Mouse (Mus musculus): ENCODE measurements around the gene Tbxas1. TPM values are rescaled to one million over a fixed set of nuclear protein-coding genes. Genes with fewer than 3 reads are reported as not detected.
A peak's percentile ranks its signal among the peaks of the same experiment; 100 is the strongest.

The Tbxas1 gene
- polyA plus RNA-seq, 1 experiment from 2014 or later: 2.0 TPM

- no peak overlapping the region; the same call in 1 of the 2 replicates for H3K27ac ChIP-seq (ENCODE audit: low read depth, low read length)
- 81% methylated on average over 7 of the region's 7 CpGs for WGBS
- no peak for ATAC-seq (ENCODE audit: low read depth)
- no peak overlapping the region for H3K4me2 ChIP-seq (ENCODE audit: low read depth, low read length)
- no peaks in the 10 kb centered on the region for H3K36me3 ChIP-seq (ENCODE audit: control insufficient read depth, insufficient read depth, low read length)
- H3K4me3 ChIP-seq (ENCODE audit: low read depth, low read length): no peak overlapping the region
- H3K4me1 ChIP-seq (ENCODE audit: control insufficient read depth, insufficient read depth, low read length): no peaks in the 10 kb centered on the region
- H3K9ac ChIP-seq (replicated peaks; ENCODE audit: low read depth, low read length): no peak overlapping the region
- H3K27me3 ChIP-seq (ENCODE audit: control insufficient read depth, insufficient read depth, low read length): no peaks in the 10 kb centered on the region
- no peaks in the 10 kb centered on the region for H3K9me3 ChIP-seq (ENCODE audit: control insufficient read depth, low read length)
These were observed 158.5 kb downstream of the Tbxas1 start for GRCm38 (mm10) chr6:39033676-39034075.

- H3K4me2 ChIP-seq (ENCODE audit: low read depth, low read length): no peak overlapping the region
- no peak overlapping the region for H3K9ac ChIP-seq (replicated peaks; ENCODE audit: low read depth, low read length)
- H3K27ac ChIP-seq (ENCODE audit: low read depth, low read length): no peak overlapping the region
- no peaks in the 10 kb centered on the region for H3K9me3 ChIP-seq (ENCODE audit: control insufficient read depth, low read length)
- no peak for ATAC-seq (ENCODE audit: low read depth)
- no peaks in the 10 kb centered on the region for H3K4me1 ChIP-seq (ENCODE audit: control insufficient read depth, insufficient read depth, low read length)
- no peaks in the 10 kb centered on the region for H3K36me3 ChIP-seq (ENCODE audit: control insufficient read depth, insufficient read depth, low read length)
- 93% methylated on average over 6 of the region's 6 CpGs for WGBS
- no peak overlapping the region for H3K4me3 ChIP-seq (ENCODE audit: low read depth, low read length)
- H3K27me3 ChIP-seq (ENCODE audit: control insufficient read depth, insufficient read depth, low read length): no peaks in the 10 kb centered on the region
These were observed 159.8 kb downstream of the Tbxas1 start for GRCm38 (mm10) chr6:39035039-39035438.

GRCm38 (mm10) chr6:39036204-39036603 is 161.0 kb downstream of the Tbxas1 start:
- no peaks in the 10 kb centered on the region for H3K4me1 ChIP-seq (ENCODE audit: control insufficient read depth, insufficient read depth, low read length)
- 82% methylated on average over 4 of the region's 4 CpGs for WGBS

GRCm38 (mm10) chr6:39040451-39040850 is 165.2 kb downstream of the Tbxas1 start:
- H3K27me3 ChIP-seq (ENCODE audit: control insufficient read depth, insufficient read depth, low read length): no peaks in the 10 kb centered on the region
- H3K36me3 ChIP-seq (ENCODE audit: control insufficient read depth, insufficient read depth, low read length): no peaks in the 10 kb centered on the region
- no peak for ATAC-seq (ENCODE audit: low read depth)
- WGBS: 86% methylated on average over 9 of the region's 9 CpGs
- no peak overlapping the region for H3K9ac ChIP-seq (replicated peaks; ENCODE audit: low read depth, low read length)
- H3K4me1 ChIP-seq (ENCODE audit: control insufficient read depth, insufficient read depth, low read length): no peaks in the 10 kb centered on the region
- no peaks in the 10 kb centered on the region for H3K9me3 ChIP-seq (ENCODE audit: control insufficient read depth, low read length)
- no peak overlapping the region for H3K4me3 ChIP-seq (ENCODE audit: low read depth, low read length)
- no peak overlapping the region for H3K4me2 ChIP-seq (ENCODE audit: low read depth, low read length)
- H3K27ac ChIP-seq (ENCODE audit: low read depth, low read length): no peak overlapping the region

More at GRCm38 (mm10) chr6:39036204-39036603, 161.0 kb downstream of the Tbxas1 start:
- Histone ChIP-seq H3K27ac (ENCODE audit: low read depth, low read length) (no peak overlapping the region), H3K4me3 (ENCODE audit: low read depth, low read length) (no peak overlapping the region), H3K9me3 (ENCODE audit: control insufficient read depth, low read length) (no peaks in the 10 kb centered on the region), H3K9ac (replicated peaks; ENCODE audit: low read depth, low read length) (no peak overlapping the region), H3K4me2 (ENCODE audit: low read depth, low read length) (no peak overlapping the region), H3K27me3 (ENCODE audit: control insufficient read depth, insufficient read depth, low read length) (no peaks in the 10 kb centered on the region), H3K36me3 (ENCODE audit: control insufficient read depth, insufficient read depth, low read length) (no peaks in the 10 kb centered on the region)
- ATAC-seq (ENCODE audit: low read depth): no peak

- no peaks in the 10 kb centered on the region for H3K9me3 ChIP-seq (ENCODE audit: control insufficient read depth, low read length)
- H3K4me1 ChIP-seq (ENCODE audit: control insufficient read depth, insufficient read depth, low read length): no peaks in the 10 kb centered on the region
- no peak for ATAC-seq (ENCODE audit: low read depth)
- H3K9ac ChIP-seq (replicated peaks; ENCODE audit: low read depth, low read length): no peak overlapping the region
- H3K4me3 ChIP-seq (ENCODE audit: low read depth, low read length): no peak overlapping the region
- H3K36me3 ChIP-seq (ENCODE audit: control insufficient read depth, insufficient read depth, low read length): no peaks in the 10 kb centered on the region
- no peak overlapping the region for H3K4me2 ChIP-seq (ENCODE audit: low read depth, low read length)
- H3K27ac ChIP-seq (ENCODE audit: low read depth, low read length): no peak overlapping the region
- H3K27me3 ChIP-seq (ENCODE audit: control insufficient read depth, insufficient read depth, low read length): no peaks in the 10 kb centered on the region
- 66% methylated on average over 5 of the region's 5 CpGs for WGBS
These were observed 173.9 kb downstream of the Tbxas1 start for GRCm38 (mm10) chr6:39049141-39049540.

GRCm38 (mm10) chr6:39050836-39051235 is 175.6 kb downstream of the Tbxas1 start:
- Histone ChIP-seq H3K9me3 (ENCODE audit: control insufficient read depth, low read length) (no peaks in the 10 kb centered on the region), H3K27ac (ENCODE audit: low read depth, low read length) (no peak overlapping the region), H3K9ac (replicated peaks; ENCODE audit: low read depth, low read length) (no peak overlapping the region), H3K4me1 (ENCODE audit: control insufficient read depth, insufficient read depth, low read length) (0 out of 2 replicates have a peak, but pooled peaks cover 5% of the 10 kb centered on the region), H3K36me3 (ENCODE audit: control insufficient read depth, insufficient read depth, low read length) (no peaks in the 10 kb centered on the region), H3K27me3 (ENCODE audit: control insufficient read depth, insufficient read depth, low read length) (no peaks in the 10 kb centered on the region), H3K4me2 (ENCODE audit: low read depth, low read length) (no peak overlapping the region), H3K4me3 (ENCODE audit: low read depth, low read length) (no peak overlapping the region)
- ATAC-seq (ENCODE audit: low read depth): no peak
- 79% methylated on average over 6 of the region's 6 CpGs for WGBS

- Histone ChIP-seq H3K27me3 (ENCODE audit: control insufficient read depth, insufficient read depth, low read length) (no peaks in the 10 kb centered on the region), H3K9me3 (ENCODE audit: control insufficient read depth, low read length) (no peaks in the 10 kb centered on the region), H3K4me3 (ENCODE audit: low read depth, low read length) (no peak overlapping the region), H3K36me3 (ENCODE audit: control insufficient read depth, insufficient read depth, low read length) (no peaks in the 10 kb centered on the region), H3K27ac (ENCODE audit: low read depth, low read length) (no peak overlapping the region), H3K4me2 (ENCODE audit: low read depth, low read length) (no peak overlapping the region), H3K9ac (replicated peaks; ENCODE audit: low read depth, low read length) (no peak overlapping the region), H3K4me1 (ENCODE audit: control insufficient read depth, insufficient read depth, low read length) (0 out of 2 replicates have a peak, but pooled peaks cover 5% of the 10 kb centered on the region)
- no peak for ATAC-seq (ENCODE audit: low read depth)
- 80% methylated on average over 9 of the region's 9 CpGs for WGBS
These were observed 176.8 kb downstream of the Tbxas1 start for GRCm38 (mm10) chr6:39051799-39052556.

- 84% methylated on average over 4 of the region's 4 CpGs for WGBS
- no peak for ATAC-seq (ENCODE audit: low read depth)
These were observed 177.4 kb downstream of the Tbxas1 start for GRCm38 (mm10) chr6:39052636-39053035.

GRCm38 (mm10) chr6:39054206-39054864 is 179.1 kb downstream of the Tbxas1 start:
- Histone ChIP-seq H3K4me2 (ENCODE audit: low read depth, low read length) (no peak overlapping the region), H3K27ac (ENCODE audit: low read depth, low read length) (peak overlapping the region; percentile 69), H3K36me3 (ENCODE audit: control insufficient read depth, insufficient read depth, low read length) (no peaks in the 10 kb centered on the region), H3K27me3 (ENCODE audit: control insufficient read depth, insufficient read depth, low read length) (no peaks in the 10 kb centered on the region), H3K9me3 (ENCODE audit: control insufficient read depth, low read length) (no peaks in the 10 kb centered on the region), H3K9ac (replicated peaks; ENCODE audit: low read depth, low read length) (no peak overlapping the region), H3K4me3 (ENCODE audit: low read depth, low read length) (no peak overlapping the region), H3K4me1 (ENCODE audit: control insufficient read depth, insufficient read depth, low read length) (peaks cover 7% of the 10 kb centered on the region; the same call in 1 of the 2 replicates)
- ATAC-seq (ENCODE audit: low read depth): peak; percentile 60; the same call in 1 of the 2 replicates
- WGBS: 34% methylated on average over 13 of the region's 13 CpGs

More at GRCm38 (mm10) chr6:39052636-39053035, 177.4 kb downstream of the Tbxas1 start:
- H3K9me3 ChIP-seq (ENCODE audit: control insufficient read depth, low read length): no peaks in the 10 kb centered on the region
- H3K4me3 ChIP-seq (ENCODE audit: low read depth, low read length): no peak overlapping the region
- no peak overlapping the region for H3K27ac ChIP-seq (ENCODE audit: low read depth, low read length)
- H3K27me3 ChIP-seq (ENCODE audit: control insufficient read depth, insufficient read depth, low read length): no peaks in the 10 kb centered on the region
- H3K4me2 ChIP-seq (ENCODE audit: low read depth, low read length): no peak overlapping the region
- no peaks in the 10 kb centered on the region for H3K36me3 ChIP-seq (ENCODE audit: control insufficient read depth, insufficient read depth, low read length)
- H3K4me1 ChIP-seq (ENCODE audit: control insufficient read depth, insufficient read depth, low read length): 0 out of 2 replicates have a peak, but pooled peaks cover 5% of the 10 kb centered on the region
- H3K9ac ChIP-seq (replicated peaks; ENCODE audit: low read depth, low read length): no peak overlapping the region

Data from neural tube, embryonic 14.5 days (tissue).